Mouse (Mus musculus) lung, adult 18-20 months (tissue): ENCODE data around the gene Hist2h4.

Experiments used
- DNase-seq, 2 experiments: peaks; one replicate each; pipeline ENCODE4 v3.0.0; 2022; ENCODE audit warnings: mixed read lengths in 2 of 2

Hist2h4 gene

DNA sequence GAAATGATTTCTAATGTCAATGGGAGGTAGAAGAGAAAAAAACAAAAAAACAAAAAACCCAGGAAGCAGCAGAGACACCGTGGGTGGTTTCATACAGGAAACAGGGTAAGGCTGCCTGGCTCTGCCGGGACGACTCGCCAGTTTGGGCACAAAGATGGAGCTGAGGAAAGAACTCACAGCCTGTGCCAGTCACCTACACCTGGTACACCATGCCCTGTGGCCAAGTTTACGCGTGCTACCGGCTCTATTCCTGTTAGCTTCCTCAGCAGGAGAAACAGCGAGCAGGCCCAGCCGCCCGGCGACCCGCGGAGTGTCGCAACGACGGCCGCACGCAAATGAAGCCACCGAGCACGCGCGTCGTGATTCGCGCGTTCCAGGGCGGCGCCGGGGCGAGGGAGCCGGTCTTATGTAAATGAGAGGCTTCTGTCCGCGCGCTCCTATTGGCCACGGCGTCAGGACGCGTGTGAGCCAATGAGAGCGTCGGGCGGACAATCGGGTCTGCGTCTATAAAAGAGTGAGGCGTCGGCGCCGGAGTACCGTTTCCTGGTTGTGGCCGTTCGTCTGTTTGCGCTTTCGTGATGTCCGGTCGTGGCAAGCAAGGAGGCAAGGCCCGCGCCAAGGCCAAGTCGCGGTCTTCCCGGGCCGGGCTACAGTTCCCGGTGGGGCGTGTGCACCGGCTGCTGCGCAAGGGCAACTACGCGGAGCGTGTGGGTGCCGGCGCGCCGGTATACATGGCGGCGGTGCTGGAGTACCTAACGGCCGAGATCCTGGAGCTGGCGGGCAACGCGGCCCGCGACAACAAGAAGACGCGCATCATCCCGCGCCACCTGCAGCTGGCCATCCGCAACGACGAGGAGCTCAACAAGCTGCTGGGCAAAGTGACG is 17.9 kb downstream of the Hist2h4 start, which contains the start of gene Hist2h2aa1:
Gene Hist2h2aa1, plus strand, starts transcription at position 495 of the 884 bp plus-strand sequence.
- DNase-seq: peak; percentile 89 to 90

DNA sequence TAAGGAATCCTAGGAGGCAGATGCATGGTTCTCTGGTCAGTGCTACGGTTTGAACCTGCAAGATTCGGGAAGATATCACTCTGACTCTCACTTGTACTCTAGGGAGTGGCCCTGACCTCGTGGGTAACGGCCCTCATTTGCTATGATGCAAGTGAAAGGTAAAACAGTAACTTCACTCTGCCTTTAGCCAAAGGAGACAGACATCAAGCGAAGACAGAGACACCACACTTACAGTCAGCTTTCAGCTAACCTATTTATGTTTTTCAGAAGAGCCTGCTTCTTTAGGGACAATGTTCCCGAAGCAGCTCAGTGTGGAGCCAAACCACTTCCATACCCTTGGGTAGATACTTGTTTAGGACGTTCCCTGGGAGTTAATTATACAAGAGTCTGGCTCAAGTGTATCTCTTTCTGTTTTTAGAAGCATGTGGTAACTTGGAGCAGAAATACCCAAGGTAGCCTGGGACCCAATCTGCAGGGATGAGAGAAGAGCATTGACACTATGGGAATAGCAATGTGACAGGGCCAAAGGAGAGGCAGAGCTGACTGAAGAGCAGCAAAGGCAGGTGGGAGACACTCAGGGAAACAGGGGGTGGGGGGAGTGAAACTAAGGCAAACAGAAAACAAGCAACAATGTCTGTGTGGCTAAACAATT is 19.1 kb downstream of the Hist2h4 start:
- no peak for DNase-seq

DNA sequence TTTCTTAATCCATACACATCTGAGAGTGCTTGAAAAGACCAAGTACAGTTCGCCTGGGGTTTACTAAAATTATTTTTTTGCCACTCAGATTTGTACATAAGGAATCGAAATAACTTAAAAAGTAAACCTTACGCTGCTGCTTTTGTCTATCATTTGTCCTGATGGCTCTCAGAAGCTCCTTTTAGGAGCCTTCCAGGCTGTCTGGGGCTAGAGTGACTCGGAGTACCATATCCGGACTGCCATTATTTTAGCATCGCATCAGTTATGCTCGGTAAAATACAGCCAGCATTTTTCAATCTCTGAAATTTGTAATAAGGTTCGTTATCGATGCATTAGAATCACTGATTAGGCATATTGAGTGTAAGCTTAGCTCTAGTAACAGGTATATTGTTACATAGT is 22.3 kb downstream of the Hist2h4 start:
- no peak for DNase-seq

DNA sequence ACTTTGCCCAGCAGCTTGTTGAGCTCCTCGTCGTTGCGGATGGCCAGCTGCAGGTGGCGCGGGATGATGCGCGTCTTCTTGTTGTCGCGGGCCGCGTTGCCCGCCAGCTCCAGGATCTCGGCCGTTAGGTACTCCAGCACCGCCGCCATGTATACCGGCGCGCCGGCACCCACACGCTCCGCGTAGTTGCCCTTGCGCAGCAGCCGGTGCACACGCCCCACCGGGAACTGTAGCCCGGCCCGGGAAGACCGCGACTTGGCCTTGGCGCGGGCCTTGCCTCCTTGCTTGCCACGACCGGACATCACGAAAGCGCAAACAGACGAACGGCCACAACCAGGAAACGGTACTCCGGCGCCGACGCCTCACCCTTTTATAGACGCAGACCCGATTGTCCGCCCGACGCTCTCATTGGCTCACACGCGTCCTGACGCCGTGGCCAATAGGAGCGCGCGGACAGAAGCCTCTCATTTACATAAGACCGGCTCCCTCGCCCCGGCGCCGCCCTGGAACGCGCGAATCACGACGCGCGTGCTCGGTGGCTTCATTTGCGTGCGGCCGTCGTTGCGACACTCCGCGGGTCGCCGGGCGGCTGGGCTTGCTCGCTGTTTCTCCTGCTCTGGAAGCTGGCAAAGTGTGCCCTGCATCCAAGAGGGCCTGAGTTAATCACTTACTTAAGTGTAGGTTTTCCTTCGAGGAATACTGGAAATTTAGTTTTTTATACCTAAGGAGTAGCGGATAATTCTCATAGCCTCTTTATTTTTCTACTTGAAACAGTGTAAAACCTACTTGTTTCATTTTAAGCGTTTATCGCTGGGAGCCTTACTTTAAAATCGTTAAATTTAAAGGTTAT is 22.9 kb downstream of the Hist2h4 start, which contains the start of gene Hist2h2aa2:
Gene Hist2h2aa2, minus strand, starts transcription at position 328 of the 850 bp plus-strand sequence.
- DNase-seq: peak; percentile 97 to 98

DNA sequence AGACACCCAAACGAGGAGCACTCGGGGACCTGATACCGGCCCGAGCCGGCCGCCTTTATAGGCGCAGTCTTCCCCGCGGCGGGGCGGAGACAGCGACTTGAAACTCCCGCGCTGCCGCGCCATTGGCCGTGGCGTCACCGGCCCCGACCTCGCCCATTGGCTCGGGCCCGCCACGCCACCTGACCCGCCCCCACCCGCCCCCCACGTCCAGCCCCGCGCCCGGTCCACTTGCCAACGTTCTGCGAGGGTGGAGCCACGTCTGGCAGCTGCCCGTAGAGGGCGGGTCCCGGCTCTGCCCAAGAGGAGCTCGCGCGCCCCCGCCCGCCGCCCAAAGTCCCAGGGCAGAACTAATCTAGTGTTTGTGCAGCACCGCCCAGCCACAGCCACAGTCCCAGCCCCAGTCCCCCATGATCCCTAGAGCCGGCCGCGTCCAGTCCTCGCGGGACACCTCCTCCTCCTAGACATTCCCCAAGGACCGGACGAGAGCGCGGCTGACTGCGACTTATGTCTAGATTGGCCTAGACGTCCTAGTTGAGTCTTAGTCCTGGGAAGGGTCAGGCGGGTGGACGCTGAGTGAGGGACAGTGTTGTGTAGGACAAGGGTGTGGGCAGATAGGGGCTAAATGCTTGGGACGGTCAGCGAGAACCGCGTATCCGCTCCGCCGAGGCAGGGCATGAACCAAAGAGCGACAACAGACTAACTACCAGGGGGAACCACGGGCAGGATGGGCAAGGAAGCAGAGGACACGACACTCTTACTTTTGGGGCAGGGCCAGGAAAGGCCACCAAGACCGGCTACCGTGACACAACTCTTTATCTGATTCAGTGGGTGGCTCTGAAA is 23.9 kb downstream of the Hist2h4 start, which contains the start of gene Hist2h3c2:
Gene Hist2h3c2, minus strand, starts transcription at position 174 of the 840 bp plus-strand sequence.
- peak; percentile 48 to 66 for DNase-seq

DNA sequence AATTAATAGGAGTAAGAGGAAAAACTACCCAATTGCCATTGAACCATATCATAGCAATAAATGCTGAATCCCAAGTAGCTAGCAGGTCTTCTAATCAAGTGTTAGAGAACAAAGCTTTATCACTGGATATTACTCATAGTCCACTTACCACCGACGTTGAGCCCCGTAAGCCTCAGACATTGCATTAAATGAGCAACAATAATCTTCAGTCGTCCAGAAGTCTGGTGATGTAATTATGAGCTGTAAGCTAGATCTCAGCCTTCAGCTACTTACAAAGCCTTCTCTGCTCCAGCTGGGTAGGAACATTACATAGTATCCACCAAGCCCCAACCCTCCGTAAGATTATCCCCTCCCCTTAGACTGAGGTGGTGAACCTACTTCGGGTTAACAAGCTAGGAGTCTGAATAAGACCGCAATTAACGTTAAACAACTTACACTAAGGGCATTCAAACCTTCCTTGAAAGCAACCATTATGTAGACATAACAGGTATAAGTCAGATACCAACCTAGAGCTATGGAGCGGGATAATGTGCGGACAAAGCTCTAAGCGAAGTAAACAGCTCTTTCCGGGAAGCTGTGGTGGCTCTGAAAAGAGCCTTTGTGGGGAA is 25.1 kb downstream of the Hist2h4 start:
- no peak for DNase-seq

DNA sequence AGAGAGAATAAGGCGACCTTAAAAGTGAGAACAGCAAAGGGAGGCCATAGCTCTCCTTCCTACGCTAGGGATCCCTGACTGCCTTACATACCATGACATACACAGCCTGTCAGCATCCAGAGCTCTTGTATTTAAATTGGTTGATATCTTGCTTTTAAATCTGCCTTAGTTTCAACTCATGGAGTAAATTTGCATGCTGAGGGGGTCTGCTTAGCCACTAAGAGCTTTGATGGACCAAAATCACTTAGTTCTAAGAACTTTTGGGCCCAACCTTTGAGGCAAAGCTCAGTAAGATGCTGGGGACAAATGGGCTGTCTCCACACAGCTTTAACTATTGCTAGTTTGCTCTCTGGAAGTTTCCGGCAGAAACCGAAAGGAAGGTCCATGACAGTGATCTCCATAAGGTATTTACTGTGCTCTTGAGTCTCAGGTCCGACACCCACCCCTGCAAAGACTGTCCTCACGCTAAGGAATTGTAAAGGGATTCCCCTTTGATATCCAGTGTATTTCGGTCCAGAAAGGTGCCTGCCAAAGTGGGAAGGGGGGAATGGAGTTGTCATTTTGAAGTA is 25.7 kb downstream of the Hist2h4 start:
- DNase-seq: no peak

DNA sequence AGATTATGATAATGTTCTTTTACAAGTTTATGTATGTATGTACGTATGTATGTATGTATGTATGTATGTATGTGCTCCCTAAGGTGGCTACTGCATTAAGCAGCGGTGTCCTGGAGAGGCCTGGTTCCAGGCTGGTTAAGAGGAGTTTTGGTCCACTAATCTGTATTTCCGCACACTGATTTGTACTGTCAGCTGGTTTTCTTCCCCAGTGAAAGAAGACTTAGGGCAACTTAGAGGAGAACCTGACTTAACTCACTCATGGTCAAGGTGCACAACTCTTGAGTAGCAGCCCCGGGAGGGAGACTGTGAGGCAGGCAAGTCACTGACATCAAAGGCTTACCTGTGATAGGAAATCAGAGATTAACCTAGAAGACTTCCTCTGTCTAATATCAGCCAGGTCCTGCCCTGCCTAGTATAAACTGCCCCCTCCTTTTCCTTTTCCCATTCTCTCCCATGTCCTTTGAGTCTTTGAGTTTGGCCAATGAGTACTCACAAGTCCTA is 26.2 kb downstream of the Hist2h4 start:
- no peak for DNase-seq

DNA sequence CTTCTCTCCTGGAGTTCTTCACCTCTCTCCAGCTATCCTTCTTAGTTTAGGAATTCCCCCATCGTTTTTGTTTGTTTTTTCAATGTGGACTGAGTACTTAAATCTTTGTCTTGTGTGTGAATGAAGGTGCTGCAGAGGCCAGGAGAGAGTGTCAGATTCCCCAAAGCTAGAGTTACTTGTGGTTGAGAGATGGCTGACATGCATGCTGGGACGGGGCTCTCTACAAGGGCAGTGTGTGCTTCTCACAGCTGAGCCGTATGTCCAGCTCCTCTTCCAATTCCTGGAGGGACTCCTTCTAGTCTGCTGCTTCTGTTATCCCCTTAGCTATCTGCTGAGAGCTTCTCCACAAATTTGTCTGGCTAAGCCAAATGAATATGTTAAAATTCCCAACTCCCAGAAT is 27.3 kb downstream of the Hist2h4 start:
- DNase-seq: no peak

DNA sequence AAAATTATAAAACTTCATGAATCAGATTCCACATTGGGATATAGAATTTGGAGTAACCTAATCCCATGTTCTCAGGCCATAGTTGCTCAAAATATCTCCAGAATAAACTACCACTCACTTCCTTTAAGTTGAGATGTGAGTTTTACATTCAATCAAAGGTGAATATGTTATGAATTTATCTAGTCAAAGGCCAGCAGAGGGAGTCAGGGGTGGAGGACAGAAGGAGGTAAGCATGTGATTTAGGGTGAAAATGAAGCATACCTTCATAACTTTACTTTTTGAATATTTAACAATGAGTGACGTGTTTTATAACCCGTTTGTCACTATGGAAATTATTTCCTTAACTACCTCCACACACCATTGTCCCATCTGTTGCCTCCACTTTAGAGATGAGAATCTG is 28.2 kb downstream of the Hist2h4 start:
- DNase-seq: no peak

DNA sequence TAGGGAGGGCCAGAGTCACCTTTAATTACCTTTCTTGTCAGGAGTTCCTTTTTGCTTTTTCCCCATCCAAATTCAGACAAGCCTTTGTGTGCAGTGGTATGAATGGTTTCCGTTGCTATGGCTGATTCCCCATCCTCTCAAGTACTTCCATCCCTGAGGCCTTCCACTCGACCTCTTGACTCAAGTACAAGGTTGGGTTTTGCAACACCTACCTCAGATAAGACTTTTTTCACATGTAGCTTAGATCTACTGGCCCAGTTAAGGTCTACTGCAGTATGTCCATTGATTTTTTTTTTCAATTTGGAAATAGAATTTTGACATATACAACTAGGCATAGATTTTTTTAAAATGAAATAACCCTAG is 31.4 kb downstream of the Hist2h4 start:
- peak; percentile 57 to 76 for DNase-seq

DNA sequence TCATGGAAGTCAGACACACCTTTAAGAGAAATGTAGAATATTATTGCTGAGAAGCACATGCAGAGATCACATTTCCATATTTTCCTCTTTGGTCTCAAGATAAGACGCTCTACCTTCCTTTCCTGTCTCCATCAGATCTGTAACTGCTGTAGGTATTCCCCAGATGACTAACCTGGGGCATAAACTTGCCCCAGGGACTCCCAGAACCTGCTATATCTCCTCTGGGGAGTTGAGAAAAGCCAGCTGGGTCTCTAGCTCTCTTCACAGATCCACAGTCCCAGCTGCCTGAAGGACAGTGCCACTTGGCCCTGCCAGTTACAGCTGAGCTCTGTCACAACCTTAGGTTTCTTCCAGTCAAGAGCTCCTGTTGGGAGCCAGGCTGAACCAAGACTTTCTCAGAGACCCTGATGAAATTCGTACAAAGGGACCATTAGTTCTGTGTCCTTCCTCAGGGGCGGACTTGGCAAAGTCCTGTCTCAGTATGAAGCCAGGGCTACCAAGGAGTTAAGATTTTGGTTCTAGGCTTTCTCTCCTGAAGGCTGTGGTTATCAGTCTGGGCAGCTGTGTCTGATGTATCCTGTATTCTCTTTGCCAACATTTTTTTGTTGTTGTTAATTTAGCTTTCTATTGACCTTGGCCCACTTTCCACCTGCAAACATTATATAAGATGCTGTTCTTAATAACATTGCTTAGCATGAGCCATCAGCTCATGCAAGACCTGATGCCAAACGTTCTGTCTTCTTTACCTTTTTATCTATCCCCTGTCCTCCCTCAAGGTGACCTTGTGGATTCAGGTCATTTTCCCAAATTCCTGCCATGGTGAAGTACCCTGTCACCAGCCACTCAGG is 32.0 kb downstream of the Hist2h4 start:
- DNase-seq: no peak

DNA sequence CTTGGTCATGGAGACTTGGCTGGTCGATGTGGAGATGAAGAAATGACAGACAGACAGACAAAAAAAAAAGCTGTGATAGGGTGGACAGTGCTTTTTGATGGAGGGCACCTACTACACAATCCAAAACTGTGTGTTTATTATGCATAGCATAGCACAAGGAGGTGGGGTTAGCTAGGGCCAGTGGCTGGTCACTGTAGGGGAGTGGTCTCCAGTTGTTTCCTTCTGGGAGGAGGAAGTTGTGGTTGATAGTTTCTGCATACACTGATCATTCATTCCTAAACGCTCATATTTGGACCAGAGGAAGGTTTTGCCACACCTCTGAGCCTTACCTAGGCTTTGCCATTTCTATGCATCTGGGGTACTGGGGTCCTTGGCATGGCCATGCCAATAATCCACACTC is 32.7 kb downstream of the Hist2h4 start:
- DNase-seq: no peak

DNA sequence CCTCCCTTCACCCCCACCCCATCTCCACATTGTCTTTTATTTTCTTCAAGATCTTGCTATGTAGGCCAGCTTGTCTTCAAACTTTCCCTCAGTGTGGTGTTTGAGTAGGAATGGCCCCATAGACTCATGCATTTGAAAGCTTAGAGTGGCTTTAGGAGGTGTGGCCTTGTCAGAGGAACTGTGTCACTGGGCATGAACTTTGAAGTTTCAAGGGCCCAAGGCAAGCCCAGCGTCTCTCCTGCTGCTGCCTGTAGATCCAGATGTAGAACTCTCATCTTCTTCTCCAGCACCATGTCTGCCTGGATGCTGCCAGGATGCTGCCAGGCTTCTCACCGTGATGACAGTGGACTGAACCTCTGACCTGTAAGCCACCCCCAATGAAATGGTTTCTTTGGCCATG is 34.3 kb downstream of the Hist2h4 start:
- no peak for DNase-seq

DNA sequence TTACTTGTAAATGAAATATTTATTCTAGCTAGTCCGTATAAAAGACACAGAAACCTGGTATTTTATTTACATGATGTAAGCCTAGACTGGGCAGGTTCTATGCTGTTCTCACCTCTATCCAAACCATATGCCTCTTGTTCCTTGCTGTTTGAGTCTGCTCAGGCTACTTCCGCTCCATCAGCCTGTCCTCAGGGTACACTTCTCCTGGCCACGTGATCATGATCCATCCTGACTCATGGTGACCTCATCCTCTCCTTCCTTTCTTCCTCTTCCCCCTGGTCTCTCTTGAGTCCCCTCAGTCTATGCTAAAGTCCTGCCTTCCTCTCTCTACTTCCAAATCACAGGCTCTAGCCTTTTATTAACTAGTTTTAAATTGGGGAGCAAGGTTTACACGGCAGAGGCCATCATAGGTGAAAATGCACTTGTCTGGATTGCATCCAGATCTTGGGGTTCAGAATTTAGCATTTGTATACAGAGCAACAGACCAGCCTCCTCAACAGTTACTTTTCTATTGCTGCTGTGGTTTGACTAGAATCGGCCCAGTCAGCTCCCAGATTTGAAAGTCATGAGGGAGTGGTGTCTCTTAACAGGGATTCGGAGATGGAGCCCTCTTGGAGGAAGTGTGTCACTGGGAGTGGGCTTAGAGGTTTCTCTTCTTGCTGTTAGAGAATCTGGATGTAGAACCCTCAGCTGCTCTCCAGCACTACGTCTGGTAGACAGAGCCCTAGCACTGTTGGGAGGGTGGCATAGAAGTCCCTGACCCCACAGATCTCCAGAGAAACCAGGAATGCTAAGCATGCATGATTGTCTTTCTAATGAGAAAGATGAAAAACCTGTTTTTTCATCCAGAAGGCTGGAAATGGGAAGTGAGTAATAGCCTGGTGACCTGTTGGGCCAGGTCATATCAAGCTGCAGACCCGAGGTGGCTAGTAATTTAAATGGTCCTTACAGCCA is 36.1 kb downstream of the Hist2h4 start:
- peak in 1 of 2 experiments; percentile 41 for DNase-seq

DNA sequence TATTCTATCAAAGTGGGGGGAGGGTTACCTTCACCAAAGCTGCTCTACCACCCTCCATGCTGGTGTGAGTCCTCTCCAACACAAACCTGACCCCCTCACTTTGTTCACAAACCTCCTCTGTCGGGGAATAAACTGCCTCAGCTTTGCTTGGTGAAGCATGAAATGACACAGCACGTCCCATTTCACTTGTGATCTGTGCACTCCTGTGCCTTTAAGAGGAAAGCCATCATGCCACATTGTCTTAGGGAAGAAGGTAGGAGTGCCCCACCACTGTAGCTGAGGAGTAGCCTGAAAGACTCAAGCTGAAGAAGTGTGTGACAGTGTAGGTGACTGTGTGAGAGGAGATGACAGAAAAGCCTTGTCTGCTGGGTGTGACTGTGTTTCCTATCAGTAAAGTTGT is 37.7 kb downstream of the Hist2h4 start:
- DNase-seq: no peak

DNA sequence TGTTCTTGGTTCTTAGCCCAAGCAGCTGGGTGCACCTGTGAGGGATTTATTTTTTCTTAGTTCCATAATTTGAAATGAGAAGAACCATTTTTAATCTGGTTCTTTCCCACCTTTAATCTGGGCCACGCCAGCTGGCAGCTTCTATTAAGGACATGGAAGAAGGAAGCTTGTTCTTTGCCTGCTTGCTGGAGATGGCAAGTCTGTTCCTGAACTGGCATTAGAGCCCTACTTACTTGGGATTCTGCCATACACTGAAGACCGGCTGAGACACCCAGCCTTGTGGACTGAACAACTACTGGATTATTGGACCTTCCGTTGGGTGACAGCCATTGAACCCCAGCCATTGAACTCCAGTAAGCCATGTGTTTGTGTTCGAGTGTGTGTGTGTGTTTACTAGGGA is 40.3 kb downstream of the Hist2h4 start:
- DNase-seq: no peak

DNA sequence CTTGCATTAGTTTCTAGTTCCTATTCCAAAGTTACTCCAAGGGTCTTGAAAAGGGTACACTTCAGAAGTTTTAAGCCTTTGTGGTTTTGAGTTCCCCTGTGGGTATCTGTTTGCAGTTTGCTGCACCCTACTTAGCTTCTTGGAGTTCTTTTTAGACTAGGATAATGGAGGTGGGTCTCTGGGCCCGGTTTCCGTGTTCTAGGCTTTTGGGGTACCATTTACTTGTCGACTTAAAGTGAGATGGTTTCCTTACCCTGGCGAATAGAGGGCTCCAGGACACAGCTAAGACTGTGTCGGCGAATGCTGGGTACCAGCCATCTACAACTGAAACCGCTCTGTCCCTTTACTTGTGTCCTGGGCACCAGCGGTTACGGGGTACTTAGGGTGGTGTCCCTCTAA is 41.5 kb downstream of the Hist2h4 start:
- no peak for DNase-seq
